ENCODE assay signal across 9 mouse cellular contexts in the genomic region with DNA sequence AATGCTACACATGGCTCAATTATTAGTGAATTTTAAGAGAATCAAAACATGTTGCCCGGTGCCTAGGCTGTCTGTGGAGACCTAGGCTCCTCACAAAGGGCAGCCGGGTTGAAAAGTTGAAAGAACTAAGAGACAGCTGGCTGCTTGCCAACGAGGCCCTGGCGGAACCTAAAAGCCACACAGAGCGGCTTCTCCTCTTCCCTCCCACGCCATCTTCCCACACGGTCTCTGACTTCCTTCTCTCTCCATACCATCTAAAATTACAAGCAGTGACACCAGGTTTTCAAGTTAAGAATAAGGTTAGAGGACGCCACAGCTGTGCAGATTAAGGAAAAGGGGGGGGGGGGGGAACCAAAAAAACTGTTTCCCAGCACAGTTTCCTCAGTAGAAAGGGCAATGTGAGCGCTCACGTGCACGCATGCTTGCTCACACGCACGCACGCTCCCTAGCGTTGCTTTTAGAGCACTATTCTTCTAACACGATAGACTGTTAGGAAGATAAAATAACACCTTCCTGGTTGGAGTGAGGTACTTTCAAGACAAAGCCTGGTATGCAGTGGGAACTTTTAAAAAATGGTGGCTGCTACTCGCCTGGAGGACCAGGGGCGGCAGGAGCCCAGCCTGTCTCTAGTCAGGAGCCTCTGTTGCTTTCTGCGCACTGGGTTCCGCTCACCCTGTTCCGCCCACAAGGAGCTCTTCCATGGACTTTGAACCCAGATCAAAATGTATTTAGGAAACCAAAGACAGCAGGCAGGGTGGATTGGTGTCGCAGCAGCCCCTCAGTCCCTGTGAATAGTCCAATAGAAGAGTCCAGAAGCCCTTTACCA. TPM values are rescaled to one million over a fixed set of nuclear protein-coding genes. Genes with fewer than 3 reads are reported as not detected.
DNase-seq lines count a peak whose midpoint lies in the region; ATAC-seq and TF ChIP-seq lines count a peak whose summit lies in the region.
"Had no signal": no experiment of that assay in that cellular context is flagged by ENCODE, and none has a peak within 500 bp of the region (broad histone marks: within the 10 kb centered on the region; RNA-seq: fewer than 3 reads in every experiment).

No protein-coding gene starts in this region.

- H3K9me3 ChIP-seq in forebrain, embryonic 10.5 days, result no peaks in the 10 kb centered on the region
- no peaks in the 10 kb centered on the region for H3K9me3 ChIP-seq in forebrain, embryonic 15.5 days
- H3K9me3 ChIP-seq in lung, embryonic 14.5 days (ENCODE audit: low read depth, low read length), result no peaks in the 10 kb centered on the region

- no peak overlapping the region for H3K4me2 ChIP-seq in forebrain, embryonic 15.5 days (replicated peaks)
- peak overlapping the region; percentile 20; the same call in 1 of the 2 replicates for H3K4me2 ChIP-seq in lung, embryonic 14.5 days

- ATAC-seq in forebrain, embryonic 15.5 days (replicated peaks), result no peak
- peak; percentile 47; the same call in 1 of the 2 replicates for ATAC-seq in lung, embryonic 14.5 days (ENCODE audit: insufficient read depth)

- H3K27ac ChIP-seq in forebrain, embryonic 10.5 days, result peak overlapping the region; percentile 15; the same call in 1 of the 2 replicates
- no peak overlapping the region for H3K27ac ChIP-seq in forebrain, embryonic 15.5 days (replicated peaks)
- H3K27ac ChIP-seq in lung, embryonic 14.5 days (ENCODE audit: low read depth), result no peak overlapping the region

- no peak overlapping the region for H3K4me3 ChIP-seq in forebrain, embryonic 10.5 days
- no peak overlapping the region for H3K4me3 ChIP-seq in forebrain, embryonic 15.5 days
- no peak overlapping the region for H3K4me3 ChIP-seq in lung, embryonic 14.5 days (ENCODE audit: low read depth, low read length)

- DNase-seq in forebrain, embryonic 10.5 days (ENCODE audit: extremely low spot score, low spot score), result no peak
- peak; percentile 38 for DNase-seq in right cerebral cortex, postnatal 14 days
- DNase-seq in right cerebral cortex, postnatal 25 days, result no peak
- peak; percentile 68 to 71 for DNase-seq in heart, postnatal 10 days
- peak; percentile 77 for DNase-seq in lung, embryonic 14.5 days
- peak; percentile 52 to 65 for DNase-seq in thymus, adult 18-20 months
- DNase-seq in layer of hippocampus, postnatal 10 days (ENCODE audit: low spot score in 2 of 2), result no peak

- intact Hi-C loops in heart, postnatal 10 days (cut with DNase I), result no loop called here

- 81% methylated on average over 22 of the region's 22 CpGs for WGBS in forebrain, embryonic 10.5 days
- 57% methylated on average over 22 of the region's 22 CpGs for WGBS in forebrain, embryonic 15.5 days
- 50% methylated on average over 22 of the region's 22 CpGs for WGBS in lung, embryonic 14.5 days

- H3K36me3 ChIP-seq in forebrain, embryonic 10.5 days (replicated peaks), result no peaks in the 10 kb centered on the region
- no peaks in the 10 kb centered on the region for H3K36me3 ChIP-seq in forebrain, embryonic 15.5 days
- H3K36me3 ChIP-seq in lung, embryonic 14.5 days (ENCODE audit: insufficient read depth), result no peaks in the 10 kb centered on the region
- H3K36me3 ChIP-seq: G1E had no signal

- H3K9ac ChIP-seq in forebrain, embryonic 15.5 days (replicated peaks), result no peak overlapping the region
- no peak overlapping the region for H3K9ac ChIP-seq in lung, embryonic 14.5 days

- H3K4me1 ChIP-seq in forebrain, embryonic 10.5 days, result peaks cover 20% of the 10 kb centered on the region
- no peaks in the 10 kb centered on the region for H3K4me1 ChIP-seq in forebrain, embryonic 15.5 days
- H3K4me1 ChIP-seq in lung, embryonic 14.5 days (ENCODE audit: insufficient read depth), result peaks cover 13% of the 10 kb centered on the region; the same call in 1 of the 2 replicates

- no peaks in the 10 kb centered on the region for H3K27me3 ChIP-seq in forebrain, embryonic 10.5 days (ENCODE audit: poor library complexity, severe bottlenecking)
- H3K27me3 ChIP-seq in forebrain, embryonic 15.5 days, result no peaks in the 10 kb centered on the region
- H3K27me3 ChIP-seq in lung, embryonic 14.5 days (ENCODE audit: insufficient read depth, low read length), result no peaks in the 10 kb centered on the region

- TF ChIP-seq CTCF in lung, embryonic 14.5 days (IDR thresholded peaks at IDR 0.05; ENCODE audit: low read depth), result no peak

RNA-seq across cellular contexts. Expression of a gene that starts 54.5 kb away (rescaled TPM):
- polyA plus RNA-seq in forebrain, embryonic 10.5 days (2016; fragmentation: Nextera tagmentation; extraction: Ambion mirVana), result 38.2 and 40.3 TPM in 2 replicates
- 53.5 and 56.5 TPM in 2 replicates for polyA plus RNA-seq in forebrain, embryonic 15.5 days (2015; fragmentation: Nextera tagmentation; extraction: Ambion mirVana)
- 100 to 1,000 TPM; 208 to 286 TPM for total RNA-seq in heart, postnatal 10 days (2021)
- polyA plus RNA-seq in lung, embryonic 14.5 days (2014; fragmentation: Nextera tagmentation; extraction: Ambion mirVana), result 32.6 and 33.8 TPM in 2 replicates
- total RNA-seq in layer of hippocampus, postnatal 10 days (2021), result 10 to 100 TPM; 91.9 to 95.2 TPM
- polyA plus RNA-seq: G1E had no signal

RNA-seq across cellular contexts. Expression of a gene that starts 58.8 kb away (rescaled TPM):
- 197 and 203 TPM in 2 replicates for polyA plus RNA-seq in forebrain, embryonic 10.5 days (2016; fragmentation: Nextera tagmentation; extraction: Ambion mirVana)
- 108 and 113 TPM in 2 replicates for polyA plus RNA-seq in forebrain, embryonic 15.5 days (2015; fragmentation: Nextera tagmentation; extraction: Ambion mirVana)
- total RNA-seq in heart, postnatal 10 days (2021), result 10 to 100 TPM; 55.1 to 56.4 TPM
- polyA plus RNA-seq in lung, embryonic 14.5 days (2014; fragmentation: Nextera tagmentation; extraction: Ambion mirVana), result 185 and 192 TPM in 2 replicates
- total RNA-seq in layer of hippocampus, postnatal 10 days (2021), result 10 to 100 TPM; 34.4 to 36.9 TPM

Comparison
In these comparisons a context has a peak if more than half of its experiments do, and no peak if none do; other contexts are left out.
1. DNase-seq: peak in right cerebral cortex, postnatal 14 days (single experiment), heart, postnatal 10 days (2 of 2), lung, embryonic 14.5 days (single experiment) and thymus, adult 18-20 months (2 of 2); none in forebrain, embryonic 10.5 days (single experiment), right cerebral cortex, postnatal 25 days (single experiment) and layer of hippocampus, postnatal 10 days (0 of 2).